Mouse (Mus musculus) adrenal gland, postnatal 4 days (tissue): Measurements from ENCODE around the gene Bcl10. TPM values are rescaled to one million over a fixed set of nuclear protein-coding genes. Genes with fewer than 3 reads are reported as not detected.
"Not testable (repeated sequence)": the region's sequence is repeated elsewhere in the genome, so short reads cannot be mapped to it uniquely, and the experiment has no call there.

ENCODE experiments used
- DNase-seq, 2 experiments: peaks; one replicate each; pipeline ENCODE4 v3.0.0; 2021 to 2022; ENCODE audit warnings: low spot score in 2 of 2, mixed read lengths in 2 of 2
- total RNA-seq, 2 experiments: library from RNA; stranded (reverse); gene quantifications; 2 replicates each; pipeline ENCODE4 v1.2.3; 2021

The Bcl10 gene
- total RNA-seq, 2 experiments from 2014 or later, result 27.7 to 28.8 TPM

- no peak for DNase-seq
These were observed 25.1 kb downstream of the Bcl10 start for GRCm38 (mm10) chr3:145947539-145948204.

- no peak for DNase-seq
These were observed 27.6 kb downstream of the Bcl10 start for GRCm38 (mm10) chr3:145950034-145950814.

GRCm38 (mm10) chr3:145950815-145951130 is 28.2 kb downstream of the Bcl10 start:
- no peak for DNase-seq

GRCm38 (mm10) chr3:145951287-145952165 is 28.9 kb downstream of the Bcl10 start:
- no peak for DNase-seq

GRCm38 (mm10) chr3:145952945-145953344 is 30.3 kb downstream of the Bcl10 start:
- no peak for DNase-seq

- DNase-seq, result no peak
These were observed 30.8 kb downstream of the Bcl10 start for GRCm38 (mm10) chr3:145953411-145953810.

- DNase-seq, result no peak
These were observed 37.2 kb downstream of the Bcl10 start for GRCm38 (mm10) chr3:145959824-145960223.

- DNase-seq, result no peak
These were observed 39.8 kb downstream of the Bcl10 start for GRCm38 (mm10) chr3:145962411-145962810.

- no peak for DNase-seq
These were observed 40.8 kb downstream of the Bcl10 start for GRCm38 (mm10) chr3:145963101-145964017.

GRCm38 (mm10) chr3:145964018-145964387 is 41.4 kb downstream of the Bcl10 start:
- DNase-seq, result no peak

GRCm38 (mm10) chr3:145964473-145964872 is 41.9 kb downstream of the Bcl10 start:
- no peak for DNase-seq

GRCm38 (mm10) chr3:145965583-145965982 is 43.0 kb downstream of the Bcl10 start:
- not testable (repeated sequence) for DNase-seq

- DNase-seq, result no peak
These were observed 44.2 kb downstream of the Bcl10 start for GRCm38 (mm10) chr3:145966806-145967205.

GRCm38 (mm10) chr3:145969031-145969501 is 46.5 kb downstream of the Bcl10 start:
- no peak for DNase-seq

- no peak for DNase-seq
These were observed 48.9 kb downstream of the Bcl10 start for GRCm38 (mm10) chr3:145971501-145971900.

- DNase-seq, result no peak
These were observed 52.4 kb downstream of the Bcl10 start for GRCm38 (mm10) chr3:145974986-145975385.
